15 mouse cellular contexts compared by ENCODE assay signal in the genomic region with DNA sequence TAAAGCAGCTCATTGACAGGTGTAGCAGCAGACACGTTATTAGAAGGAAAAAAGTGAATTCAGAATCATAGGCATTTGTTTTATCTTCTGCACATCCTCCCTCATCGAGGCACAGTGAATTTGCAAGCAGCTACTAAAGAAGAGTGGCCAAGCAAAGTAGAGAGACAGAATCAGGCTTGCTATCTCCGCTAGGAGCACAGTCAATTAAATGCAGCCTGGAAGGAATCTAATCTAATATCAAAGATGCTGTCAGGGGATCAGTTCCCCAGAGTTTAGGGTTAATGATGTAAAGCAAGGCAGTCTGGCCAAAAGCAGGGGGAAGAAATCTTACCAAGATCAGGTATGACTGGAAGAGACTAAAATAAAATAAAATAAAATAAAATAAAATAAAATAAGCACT.
"Had no signal": no experiment of that assay in that cellular context is flagged by ENCODE, and none has a peak within 500 bp of the region (broad histone marks: within the 10 kb centered on the region; RNA-seq: fewer than 3 reads in every experiment).

No protein-coding gene starts in this region.

- H3K9ac ChIP-seq: neural tube, embryonic 15.5 days; stomach, embryonic 15.5 days had no signal

- H3K4me2 ChIP-seq: neural tube, embryonic 15.5 days; stomach, embryonic 15.5 days had no signal

- H3K36me3 ChIP-seq: neural tube, embryonic 15.5 days; stomach, embryonic 15.5 days had no signal

- H3K4me3 ChIP-seq: neural tube, embryonic 15.5 days; stomach, embryonic 15.5 days had no signal

- H3K9me3 ChIP-seq: neural tube, embryonic 15.5 days; stomach, embryonic 15.5 days had no signal

- H3K4me1 ChIP-seq: neural tube, embryonic 15.5 days; stomach, embryonic 15.5 days had no signal

- H3K27me3 ChIP-seq: neural tube, embryonic 15.5 days; stomach, embryonic 15.5 days had no signal

- H3K27ac ChIP-seq: neural tube, embryonic 15.5 days; stomach, embryonic 15.5 days; stomach, postnatal 0 days had no signal

- DNase-seq: retina, postnatal 1 day; right cerebral cortex, adult 18-20 months; right cerebral cortex, postnatal 14 days; right cerebral cortex, postnatal 25 days; right cerebral cortex, postnatal 4 days; spleen, adult 18-20 months; thymus, adult 18-20 months; thymus, adult 2 months; thymus, postnatal 14 days; thymus, postnatal 25 days; thymus, postnatal 36 days; thymus, postnatal 4 days had no signal
